Mouse (Mus musculus): Measurements from ENCODE around the gene Kcna4. TPM values are rescaled to one million over a fixed set of nuclear protein-coding genes. Genes with fewer than 3 reads are reported as not detected.

Kcna4 gene
- 0.29 and 0.33 TPM in 2 replicates for polyA plus RNA-seq (2015; fragmentation: Nextera tagmentation; extraction: Ambion mirVana)

- H3K9me3 ChIP-seq (ENCODE audit: control insufficient read depth, low read length): no peaks in the 10 kb centered on the region
- H3K4me2 ChIP-seq (ENCODE audit: low read depth, low read length): peak within 1 kb of the TSS; percentile 61
- no peak within 1 kb of the TSS for H3K27ac ChIP-seq (ENCODE audit: low read length)
- H3K36me3 ChIP-seq (ENCODE audit: control insufficient read depth, insufficient read depth, low read length): no peaks in the 10 kb centered on the region
- H3K4me1 ChIP-seq (ENCODE audit: control insufficient read depth, insufficient read depth, low read length): peaks cover 9% of the 10 kb centered on the region; the same call in 1 of the 2 replicates
- no peak within 1 kb of the TSS for H3K9ac ChIP-seq (ENCODE audit: low read depth, low read length)
- H3K27me3 ChIP-seq (replicated peaks; ENCODE audit: control insufficient read depth, insufficient read depth, low read length): peaks cover 12% of the 10 kb centered on the region; the same call in 1 of the 2 replicates
- ATAC-seq: peak; percentile 97
- H3K4me3 ChIP-seq (ENCODE audit: low read length): peak within 1 kb of the TSS; percentile 45
- 5% methylated on average over 24 of the region's 24 CpGs for WGBS
Observed at GRCm38 (mm10) chr2:107289990-107290696, at the start of gene Kcna4. Gene Kcna4, plus strand, starts transcription at chr2:107290639.

DNA sequence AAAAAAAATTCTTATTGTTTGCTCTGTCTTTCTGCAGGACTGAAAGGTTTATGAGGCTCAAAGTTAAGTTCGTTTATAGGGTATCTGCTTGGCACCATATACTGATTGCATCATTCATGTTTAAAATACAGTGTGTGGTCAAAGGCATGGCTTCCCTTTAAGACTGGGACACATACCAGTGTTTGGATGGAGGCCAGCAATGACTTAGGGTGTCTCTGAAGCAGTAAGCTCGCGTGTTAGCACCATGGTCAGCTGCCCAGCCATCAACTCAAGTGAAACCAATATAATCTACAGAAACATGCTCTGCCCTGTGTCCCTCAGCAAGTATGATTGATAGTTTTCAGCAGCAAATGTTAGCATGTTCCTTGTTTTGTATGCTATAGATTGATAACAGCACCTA lies 32.3 kb upstream of the Kcna4 start:
- no peaks in the 10 kb centered on the region for H3K36me3 ChIP-seq (ENCODE audit: control insufficient read depth, insufficient read depth, low read length)
- H3K4me1 ChIP-seq (ENCODE audit: control insufficient read depth, insufficient read depth, low read length): no peaks in the 10 kb centered on the region
- H3K27ac ChIP-seq (ENCODE audit: low read length): no peak overlapping the region
- WGBS: 74% methylated on average over 3 of the region's 3 CpGs
- H3K9me3 ChIP-seq (ENCODE audit: control insufficient read depth, low read length): no peaks in the 10 kb centered on the region
- H3K4me2 ChIP-seq (ENCODE audit: low read depth, low read length): no peak overlapping the region
- H3K4me3 ChIP-seq (ENCODE audit: low read length): no peak overlapping the region
- no peak overlapping the region for H3K9ac ChIP-seq (ENCODE audit: low read depth, low read length)
- H3K27me3 ChIP-seq (replicated peaks; ENCODE audit: control insufficient read depth, insufficient read depth, low read length): no peaks in the 10 kb centered on the region
- no peak for ATAC-seq

GRCm38 (mm10) chr2:107266251-107266650 lies 24.2 kb upstream of the Kcna4 start:
- no peaks in the 10 kb centered on the region for H3K9me3 ChIP-seq (ENCODE audit: control insufficient read depth, low read length)
- no peak overlapping the region for H3K4me2 ChIP-seq (ENCODE audit: low read depth, low read length)
- no peak for ATAC-seq
- no peak overlapping the region for H3K4me3 ChIP-seq (ENCODE audit: low read length)
- no peak overlapping the region for H3K27ac ChIP-seq (ENCODE audit: low read length)
- H3K27me3 ChIP-seq (replicated peaks; ENCODE audit: control insufficient read depth, insufficient read depth, low read length): no peaks in the 10 kb centered on the region
- no peak overlapping the region for H3K9ac ChIP-seq (ENCODE audit: low read depth, low read length)
- no peaks in the 10 kb centered on the region for H3K36me3 ChIP-seq (ENCODE audit: control insufficient read depth, insufficient read depth, low read length)
- 70% methylated on average over 2 of the region's 2 CpGs for WGBS
- H3K4me1 ChIP-seq (ENCODE audit: control insufficient read depth, insufficient read depth, low read length): no peaks in the 10 kb centered on the region

DNA sequence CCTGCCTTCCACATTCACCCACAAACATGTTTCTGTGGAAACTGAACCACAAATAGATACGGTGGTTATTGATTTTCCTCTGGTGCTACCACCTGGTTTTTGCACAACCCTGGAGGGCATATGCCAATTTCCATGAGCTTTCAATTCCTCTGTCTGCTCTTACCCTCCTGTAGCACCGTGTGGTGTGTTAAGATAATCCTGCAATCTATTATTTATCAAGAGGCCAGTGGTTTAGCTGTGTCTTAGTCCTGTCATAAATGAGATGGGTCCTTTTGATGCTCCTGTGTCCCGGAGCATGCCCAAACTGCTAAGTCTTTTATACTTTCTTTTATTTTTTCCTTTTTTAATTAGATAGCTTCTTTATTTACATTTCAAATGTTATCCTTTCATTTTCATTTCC lies 20.4 kb upstream of the Kcna4 start:
- H3K4me1 ChIP-seq (ENCODE audit: control insufficient read depth, insufficient read depth, low read length): no peaks in the 10 kb centered on the region
- H3K36me3 ChIP-seq (ENCODE audit: control insufficient read depth, insufficient read depth, low read length): no peaks in the 10 kb centered on the region
- H3K27ac ChIP-seq (ENCODE audit: low read length): no peak overlapping the region
- no peak overlapping the region for H3K9ac ChIP-seq (ENCODE audit: low read depth, low read length)
- 77% methylated on average over 3 of the region's 3 CpGs for WGBS
- no peak overlapping the region for H3K4me2 ChIP-seq (ENCODE audit: low read depth, low read length)
- no peak for ATAC-seq
- no peak overlapping the region for H3K4me3 ChIP-seq (ENCODE audit: low read length)
- H3K27me3 ChIP-seq (replicated peaks; ENCODE audit: control insufficient read depth, insufficient read depth, low read length): no peaks in the 10 kb centered on the region
- H3K9me3 ChIP-seq (ENCODE audit: control insufficient read depth, low read length): no peaks in the 10 kb centered on the region

DNA sequence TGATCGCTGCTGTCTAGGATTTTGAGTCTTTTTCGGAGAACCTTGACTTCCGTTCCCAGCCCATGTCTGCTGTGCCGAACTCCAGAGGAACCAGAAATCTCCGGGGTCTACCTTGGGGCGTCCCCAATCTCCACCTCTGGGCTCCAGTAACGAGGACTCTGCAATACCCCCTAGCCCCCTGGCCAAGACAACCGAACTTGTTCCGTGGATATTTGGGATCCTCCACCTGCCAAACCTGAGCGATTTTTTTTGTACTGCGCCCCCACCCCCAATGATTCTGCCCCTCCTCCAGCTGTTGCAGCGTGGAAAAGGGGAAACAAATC lies 219 bp downstream of the Kcna4 start:
- no peaks in the 10 kb centered on the region for H3K9me3 ChIP-seq (ENCODE audit: control insufficient read depth, low read length)
- H3K9ac ChIP-seq (ENCODE audit: low read depth, low read length): no peak overlapping the region
- H3K4me1 ChIP-seq (ENCODE audit: control insufficient read depth, insufficient read depth, low read length): peaks cover 9% of the 10 kb centered on the region; the same call in 1 of the 2 replicates
- 1% methylated on average over 12 of the region's 12 CpGs for WGBS
- H3K36me3 ChIP-seq (ENCODE audit: control insufficient read depth, insufficient read depth, low read length): no peaks in the 10 kb centered on the region
- H3K27me3 ChIP-seq (replicated peaks; ENCODE audit: control insufficient read depth, insufficient read depth, low read length): peaks cover 12% of the 10 kb centered on the region; the same call in 1 of the 2 replicates
- H3K27ac ChIP-seq (ENCODE audit: low read length): no peak overlapping the region
- H3K4me2 ChIP-seq (ENCODE audit: low read depth, low read length): peak overlapping the region; percentile 61
- H3K4me3 ChIP-seq (ENCODE audit: low read length): peak overlapping the region; percentile 45
- no peak for ATAC-seq

GRCm38 (mm10) chr2:107291142-107291541 lies 703 bp downstream of the Kcna4 start:
- ATAC-seq: no peak
- H3K27me3 ChIP-seq (replicated peaks; ENCODE audit: control insufficient read depth, insufficient read depth, low read length): peaks cover 12% of the 10 kb centered on the region; the same call in 1 of the 2 replicates
- no peaks in the 10 kb centered on the region for H3K36me3 ChIP-seq (ENCODE audit: control insufficient read depth, insufficient read depth, low read length)
- no peaks in the 10 kb centered on the region for H3K9me3 ChIP-seq (ENCODE audit: control insufficient read depth, low read length)
- 2% methylated on average over 16 of the region's 16 CpGs for WGBS
- no peak overlapping the region for H3K9ac ChIP-seq (ENCODE audit: low read depth, low read length)
- no peak overlapping the region for H3K27ac ChIP-seq (ENCODE audit: low read length)
- H3K4me1 ChIP-seq (ENCODE audit: control insufficient read depth, insufficient read depth, low read length): peaks cover 9% of the 10 kb centered on the region; the same call in 1 of the 2 replicates
- peak overlapping the region; percentile 61 for H3K4me2 ChIP-seq (ENCODE audit: low read depth, low read length)
- H3K4me3 ChIP-seq (ENCODE audit: low read length): peak overlapping the region; percentile 45; the same call in 1 of the 2 replicates

DNA sequence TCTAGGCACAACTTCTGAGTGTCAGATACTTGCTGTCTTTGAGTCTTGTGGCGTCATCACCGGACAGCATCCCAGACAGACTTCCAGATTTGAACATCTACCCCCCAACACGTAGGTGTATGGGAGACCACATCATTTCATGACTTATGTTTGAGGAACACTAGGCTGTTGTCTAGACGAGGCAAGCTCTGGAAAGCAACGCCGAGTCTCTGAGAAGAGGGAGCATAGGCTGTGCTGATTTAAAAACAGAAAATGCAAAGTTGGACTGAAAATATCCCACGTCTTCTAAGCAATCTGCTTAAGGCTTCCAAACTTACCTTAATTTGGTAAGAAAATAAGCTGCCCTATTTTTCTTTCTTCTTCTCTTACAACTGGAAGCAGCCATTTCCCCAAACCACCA lies 4.1 kb downstream of the Kcna4 start:
- no peak for ATAC-seq
- Histone ChIP-seq H3K9me3 (ENCODE audit: control insufficient read depth, low read length) (no peaks in the 10 kb centered on the region), H3K4me1 (ENCODE audit: control insufficient read depth, insufficient read depth, low read length) (peaks cover 9% of the 10 kb centered on the region; the same call in 1 of the 2 replicates), H3K4me3 (ENCODE audit: low read length) (no peak overlapping the region), H3K27me3 (replicated peaks; ENCODE audit: control insufficient read depth, insufficient read depth, low read length) (peaks cover 9% of the 10 kb centered on the region; the same call in 1 of the 2 replicates), H3K9ac (ENCODE audit: low read depth, low read length) (no peak overlapping the region), H3K36me3 (ENCODE audit: control insufficient read depth, insufficient read depth, low read length) (no peaks in the 10 kb centered on the region), H3K4me2 (ENCODE audit: low read depth, low read length) (no peak overlapping the region), H3K27ac (ENCODE audit: low read length) (no peak overlapping the region)
- WGBS: 90% methylated on average over 7 of the region's 7 CpGs

GRCm38 (mm10) chr2:107301886-107302285 lies 11.4 kb downstream of the Kcna4 start:
- 85% methylated on average over 4 of the region's 4 CpGs for WGBS
- H3K9me3 ChIP-seq (ENCODE audit: control insufficient read depth, low read length): no peaks in the 10 kb centered on the region
- no peaks in the 10 kb centered on the region for H3K4me1 ChIP-seq (ENCODE audit: control insufficient read depth, insufficient read depth, low read length)
- no peak overlapping the region for H3K4me2 ChIP-seq (ENCODE audit: low read depth, low read length)
- H3K27me3 ChIP-seq (replicated peaks; ENCODE audit: control insufficient read depth, insufficient read depth, low read length): no peaks in the 10 kb centered on the region
- no peak overlapping the region for H3K27ac ChIP-seq (ENCODE audit: low read length)
- no peak for ATAC-seq
- H3K4me3 ChIP-seq (ENCODE audit: low read length): no peak overlapping the region
- no peaks in the 10 kb centered on the region for H3K36me3 ChIP-seq (ENCODE audit: control insufficient read depth, insufficient read depth, low read length)
- no peak overlapping the region for H3K9ac ChIP-seq (ENCODE audit: low read depth, low read length)

DNA sequence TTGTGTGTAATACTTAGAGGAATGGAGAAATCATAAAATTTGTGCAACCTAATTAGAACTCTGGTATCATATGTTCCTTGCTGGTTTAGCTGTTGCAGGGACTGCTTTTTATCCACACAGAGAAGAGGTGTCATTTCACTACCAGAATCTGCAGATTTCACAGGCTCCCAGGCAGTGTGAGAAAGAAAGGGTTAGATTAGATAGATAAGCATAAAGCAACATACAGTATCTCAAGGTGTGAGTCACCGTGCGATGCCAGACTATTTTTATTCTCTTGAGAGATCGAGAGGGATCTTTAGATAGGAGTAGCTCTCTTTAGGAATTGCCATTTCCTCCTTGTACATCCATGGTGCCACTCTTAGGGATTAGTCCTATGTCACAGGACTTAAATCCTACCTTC lies 14.3 kb downstream of the Kcna4 start:
- no peak overlapping the region for H3K4me3 ChIP-seq (ENCODE audit: low read length)
- H3K9me3 ChIP-seq (ENCODE audit: control insufficient read depth, low read length): no peaks in the 10 kb centered on the region
- H3K27ac ChIP-seq (ENCODE audit: low read length): no peak overlapping the region
- H3K4me1 ChIP-seq (ENCODE audit: control insufficient read depth, insufficient read depth, low read length): no peaks in the 10 kb centered on the region
- H3K27me3 ChIP-seq (replicated peaks; ENCODE audit: control insufficient read depth, insufficient read depth, low read length): no peaks in the 10 kb centered on the region
- no peak for ATAC-seq
- WGBS: 83% methylated on average over 3 of the region's 3 CpGs
- no peaks in the 10 kb centered on the region for H3K36me3 ChIP-seq (ENCODE audit: control insufficient read depth, insufficient read depth, low read length)
- H3K9ac ChIP-seq (ENCODE audit: low read depth, low read length): no peak overlapping the region
- no peak overlapping the region for H3K4me2 ChIP-seq (ENCODE audit: low read depth, low read length)

- ATAC-seq: no peak
- Histone ChIP-seq H3K27me3 (replicated peaks; ENCODE audit: control insufficient read depth, insufficient read depth, low read length) (no peaks in the 10 kb centered on the region), H3K4me1 (ENCODE audit: control insufficient read depth, insufficient read depth, low read length) (no peaks in the 10 kb centered on the region), H3K36me3 (ENCODE audit: control insufficient read depth, insufficient read depth, low read length) (no peaks in the 10 kb centered on the region), H3K4me2 (ENCODE audit: low read depth, low read length) (no peak overlapping the region), H3K27ac (ENCODE audit: low read length) (no peak overlapping the region), H3K4me3 (ENCODE audit: low read length) (no peak overlapping the region), H3K9me3 (ENCODE audit: control insufficient read depth, low read length) (no peaks in the 10 kb centered on the region), H3K9ac (ENCODE audit: low read depth, low read length) (no peak overlapping the region)
- WGBS: 74% methylated on average over 4 of the region's 4 CpGs
Observed at GRCm38 (mm10) chr2:107306077-107306476, 15.6 kb downstream of the Kcna4 start.

Data from intestine, embryonic 16.5 days (tissue).